Mouse (Mus musculus): Measurements from ENCODE around the gene Klk5.

GRCm38 (mm10) chr7:43841701-43842100 is at the start of gene Klk5:
- TF ChIP-seq CTCF (IDR thresholded peaks at IDR 0.05; ENCODE audit: low read depth) (no peak), EP300 (IDR thresholded peaks at IDR 0.05; ENCODE audit: low read depth) (no peak)
